Mouse (Mus musculus) frontal cortex, postnatal 25 days (tissue): ENCODE measurements around the gene Trappc13.
"Not testable (repeated sequence)": the region's sequence is repeated elsewhere in the genome, so short reads cannot be mapped to it uniquely, and the experiment has no call there.

ENCODE experiments used
- DNase-seq, 2 experiments: peaks; one replicate each; pipeline ENCODE4 v3.0.0; 2022; ENCODE audit warnings: low spot score in 2 of 2

The Trappc13 gene

GRCm38 (mm10) chr13:104177796-104178649, at the start of gene Trappc13:
Trappc13 (minus strand) TSS chr13:104178469.
- peak in 1 of 2 experiments; percentile 77 for DNase-seq

GRCm38 (mm10) chr13:104227478-104227877, 49.2 kb upstream of the Trappc13 start:
- DNase-seq: no peak

GRCm38 (mm10) chr13:104204313-104204712, 26.0 kb upstream of the Trappc13 start:
- DNase-seq: no peak

GRCm38 (mm10) chr13:104195891-104196290, 17.6 kb upstream of the Trappc13 start:
- DNase-seq: not testable (repeated sequence)

GRCm38 (mm10) chr13:104187357-104187756, 9.1 kb upstream of the Trappc13 start:
- DNase-seq: no peak

GRCm38 (mm10) chr13:104179176-104179888, 1.1 kb upstream of the Trappc13 start:
- DNase-seq: no peak

GRCm38 (mm10) chr13:104178650-104179121, 417 bp upstream of the Trappc13 start, which contains the start of gene Trim23:
Trim23 (plus strand) TSS chr13:104178797.
- DNase-seq: peak; percentile 94 to 95

- DNase-seq: no peak
These were observed 1.4 kb downstream of the Trappc13 start for GRCm38 (mm10) chr13:104176874-104177273.

- DNase-seq: no peak
These were observed 5.8 kb downstream of the Trappc13 start for GRCm38 (mm10) chr13:104172498-104172897.

- no peak for DNase-seq
These were observed 6.6 kb downstream of the Trappc13 start for GRCm38 (mm10) chr13:104171711-104172110.

GRCm38 (mm10) chr13:104155686-104156085, 22.6 kb downstream of the Trappc13 start:
- DNase-seq: no peak

- DNase-seq: no peak
These were observed 23.2 kb downstream of the Trappc13 start for GRCm38 (mm10) chr13:104155106-104155505.

GRCm38 (mm10) chr13:104154180-104154579, 24.1 kb downstream of the Trappc13 start:
- no peak for DNase-seq

GRCm38 (mm10) chr13:104145646-104146045, 32.6 kb downstream of the Trappc13 start:
- no peak for DNase-seq

- DNase-seq: no peak
These were observed 33.4 kb downstream of the Trappc13 start for GRCm38 (mm10) chr13:104144871-104145270.

- peak; percentile 70 to 78 for DNase-seq
These were observed 38.7 kb downstream of the Trappc13 start for GRCm38 (mm10) chr13:104139369-104140209.

- DNase-seq: no peak
These were observed 43.7 kb downstream of the Trappc13 start for GRCm38 (mm10) chr13:104134510-104135085.

GRCm38 (mm10) chr13:104132561-104132960, 45.7 kb downstream of the Trappc13 start:
- DNase-seq: no peak

- no peak for DNase-seq
These were observed 54.4 kb downstream of the Trappc13 start for GRCm38 (mm10) chr13:104123662-104124381.

GRCm38 (mm10) chr13:104122078-104122840, 56.0 kb downstream of the Trappc13 start:
- DNase-seq: no peak
